Mouse (Mus musculus) layer of hippocampus, adult 18-20 months (tissue): Measurements from ENCODE around the gene A730071L15Rik. TPM values are rescaled to one million over a fixed set of nuclear protein-coding genes. Genes with fewer than 3 reads are reported as not detected.

Experiments used
- DNase-seq, 2 experiments: peaks; one replicate each; pipeline ENCODE4 v3.0.0; 2022; ENCODE audit warnings: low spot score in 2 of 2
- total RNA-seq, 2 experiments: library from RNA; stranded (reverse); gene quantifications; 2 replicates each; pipeline ENCODE4 v1.2.3; 2021

Gene A730071L15Rik
- total RNA-seq, 2 experiments from 2014 or later, result not detected

- no peak for DNase-seq
Measured at GRCm38 (mm10) chr11:6180811-6181399, 18.9 kb upstream of the A730071L15Rik start.

- DNase-seq, result no peak
Measured at GRCm38 (mm10) chr11:6183246-6183645, 16.6 kb upstream of the A730071L15Rik start.

- peak in 1 of 2 experiments; percentile 62 for DNase-seq
Measured at GRCm38 (mm10) chr11:6184202-6184935, 15.5 kb upstream of the A730071L15Rik start.

DNA sequence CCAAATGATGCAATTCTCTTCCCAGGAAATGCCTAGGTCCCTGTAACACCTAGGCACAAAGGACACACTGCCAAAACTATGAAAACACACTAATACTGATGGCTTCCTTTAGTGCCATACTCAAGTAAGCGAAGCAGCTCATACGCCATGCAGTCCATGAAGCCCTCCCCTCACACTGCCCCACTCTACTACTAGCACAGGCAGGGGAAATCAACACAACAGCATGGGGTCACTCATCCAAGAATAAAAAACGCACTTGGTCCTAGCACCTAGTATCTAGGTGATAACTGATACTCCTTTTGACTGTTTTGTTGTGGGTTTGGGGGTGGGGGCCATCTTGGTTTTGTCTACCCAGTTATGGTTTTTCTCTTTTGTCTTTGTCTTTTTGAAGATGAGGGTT is 12.4 kb upstream of the A730071L15Rik start:
- no peak for DNase-seq

GRCm38 (mm10) chr11:6187878-6188277 is 12.0 kb upstream of the A730071L15Rik start:
- DNase-seq, result peak; percentile 93 to 98

GRCm38 (mm10) chr11:6196780-6197179 is 3.0 kb upstream of the A730071L15Rik start:
- no peak for DNase-seq

- DNase-seq, result no peak
Measured at GRCm38 (mm10) chr11:6198449-6198848, 1.4 kb upstream of the A730071L15Rik start.

DNA sequence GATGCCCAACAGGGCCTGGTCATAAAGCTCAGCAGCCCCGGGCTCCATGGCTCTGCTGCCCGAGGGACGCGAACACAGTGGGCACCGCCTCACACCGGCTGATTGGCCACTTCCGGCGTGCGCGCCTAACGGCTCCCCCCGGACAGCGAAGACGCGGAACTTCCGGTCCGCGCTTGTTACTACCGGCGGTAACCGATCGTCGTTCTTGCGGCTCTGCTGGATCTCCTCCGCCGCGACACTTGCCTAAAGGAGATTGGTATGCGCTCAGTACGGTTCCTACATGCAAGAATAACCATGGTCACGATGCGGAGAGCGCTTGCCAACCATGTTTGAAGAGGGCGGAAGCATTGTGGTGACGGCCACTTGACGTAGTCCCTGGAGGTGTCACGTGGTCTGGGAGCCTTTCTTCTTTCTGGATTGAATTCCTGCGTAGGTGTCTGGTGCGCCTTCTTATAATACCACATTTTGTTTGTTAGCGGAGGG is 299 bp downstream of the A730071L15Rik start, which contains the start of gene Nudcd3:
TSS of gene Nudcd3 (minus strand) at position 329 of the 483 bp plus-strand sequence.
- peak; percentile 86 to 95 for DNase-seq

- no peak for DNase-seq
Measured at GRCm38 (mm10) chr11:6200570-6200969, 741 bp downstream of the A730071L15Rik start.

- DNase-seq, result no peak
Measured at GRCm38 (mm10) chr11:6207090-6207489, 7.3 kb downstream of the A730071L15Rik start.

- DNase-seq, result no peak
Measured at GRCm38 (mm10) chr11:6208158-6208557, 8.3 kb downstream of the A730071L15Rik start.

- no peak for DNase-seq
Measured at GRCm38 (mm10) chr11:6216834-6217233, 17.0 kb downstream of the A730071L15Rik start.

GRCm38 (mm10) chr11:6218189-6218896 is 18.5 kb downstream of the A730071L15Rik start:
- DNase-seq, result no peak

- peak in 1 of 2 experiments; percentile 13 for DNase-seq
Measured at GRCm38 (mm10) chr11:6219967-6220366, 20.1 kb downstream of the A730071L15Rik start.

- DNase-seq, result no peak
Measured at GRCm38 (mm10) chr11:6222187-6222586, 22.4 kb downstream of the A730071L15Rik start.

GRCm38 (mm10) chr11:6224541-6225229 is 24.9 kb downstream of the A730071L15Rik start:
- peak; percentile 3 to 16 for DNase-seq

- no peak for DNase-seq
Measured at GRCm38 (mm10) chr11:6230012-6230411, 30.2 kb downstream of the A730071L15Rik start, which contains the start of gene Npc1l1. Gene Npc1l1 (minus strand): TSS chr11:6230143.

DNA sequence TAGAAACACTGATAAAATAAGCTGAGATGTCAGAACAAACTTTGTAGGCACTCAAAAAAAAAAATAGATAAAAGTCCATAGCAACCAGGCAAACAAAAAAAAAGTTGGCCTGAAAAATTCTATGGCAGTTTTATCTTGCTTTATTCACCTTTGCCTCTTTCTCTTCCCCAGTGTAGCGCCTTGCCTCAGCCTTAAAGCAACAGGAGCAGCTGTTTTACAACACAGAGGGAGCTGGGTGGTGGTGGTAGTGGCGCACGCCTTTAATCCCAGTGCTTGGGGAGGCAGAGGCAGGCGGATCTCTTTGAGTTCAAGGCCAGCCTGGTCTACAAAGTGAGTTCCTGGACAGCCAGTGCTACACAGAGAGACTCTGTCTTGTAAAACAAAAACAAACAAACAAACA is 33.2 kb downstream of the A730071L15Rik start:
- DNase-seq, result no peak

DNA sequence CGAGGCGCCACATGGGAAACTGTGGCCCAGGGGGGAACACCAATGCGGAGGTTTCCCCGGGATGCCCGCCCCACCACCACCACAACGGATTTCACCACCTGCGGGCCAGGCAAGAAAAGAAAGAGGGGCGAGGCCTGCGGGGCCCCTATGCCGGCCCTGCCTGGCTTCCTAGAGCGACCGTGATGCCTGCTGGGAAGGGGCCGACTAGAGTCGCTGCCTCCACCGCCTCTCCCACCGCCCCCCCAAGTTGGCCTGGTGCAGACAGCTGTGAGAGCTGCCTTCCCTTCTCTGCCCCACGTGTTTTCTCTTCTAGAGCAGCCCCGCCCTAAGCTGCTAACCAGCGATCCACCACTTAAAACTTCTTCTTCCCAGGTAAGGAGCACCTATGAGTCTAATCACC is 44.9 kb downstream of the A730071L15Rik start:
- no peak for DNase-seq
